Mouse (Mus musculus): Measurements from ENCODE around the gene Akap2.

Akap2 gene

GRCm38 (mm10) chr4:57914193-57915190 lies 197.0 kb downstream of the Akap2 start:
- no peak for DNase-seq (ENCODE audit: low spot score)

GRCm38 (mm10) chr4:57915216-57915965 lies 197.9 kb downstream of the Akap2 start:
- DNase-seq (ENCODE audit: low spot score), result no peak

- DNase-seq (ENCODE audit: low spot score), result no peak
Measured at GRCm38 (mm10) chr4:57916201-57916661, 198.8 kb downstream of the Akap2 start, which contains the start of gene D630039A03Rik. D630039A03Rik (minus strand) TSS chr4:57916297.

GRCm38 (mm10) chr4:57916711-57917110 lies 199.3 kb downstream of the Akap2 start:
- DNase-seq (ENCODE audit: low spot score), result no peak

- DNase-seq (ENCODE audit: low spot score), result no peak
Measured at GRCm38 (mm10) chr4:57919494-57920423, 202.3 kb downstream of the Akap2 start.

- no peak for DNase-seq (ENCODE audit: low spot score)
Measured at GRCm38 (mm10) chr4:57920522-57920921, 203.1 kb downstream of the Akap2 start.

- no peak for DNase-seq (ENCODE audit: low spot score)
Measured at GRCm38 (mm10) chr4:57922171-57922570, 204.7 kb downstream of the Akap2 start.

GRCm38 (mm10) chr4:57924556-57925071 lies 207.2 kb downstream of the Akap2 start:
- no peak for DNase-seq (ENCODE audit: low spot score)

- no peak for DNase-seq (ENCODE audit: low spot score)
Measured at GRCm38 (mm10) chr4:57927464-57928205, 210.2 kb downstream of the Akap2 start.

GRCm38 (mm10) chr4:57930559-57931170 lies 213.2 kb downstream of the Akap2 start:
- DNase-seq (ENCODE audit: low spot score), result no peak

GRCm38 (mm10) chr4:57934181-57934580 lies 216.7 kb downstream of the Akap2 start:
- no peak for DNase-seq (ENCODE audit: low spot score)

- DNase-seq (ENCODE audit: low spot score), result no peak
Measured at GRCm38 (mm10) chr4:57937292-57937691, 219.8 kb downstream of the Akap2 start.

GRCm38 (mm10) chr4:57940631-57941030 lies 223.2 kb downstream of the Akap2 start:
- no peak for DNase-seq (ENCODE audit: low spot score)

- no peak for DNase-seq (ENCODE audit: low spot score)
Measured at GRCm38 (mm10) chr4:57942892-57943291, 225.4 kb downstream of the Akap2 start.
